Mouse (Mus musculus): ENCODE measurements around the gene Mapk3.

- TF ChIP-seq POLR2A (IDR thresholded peaks at IDR 0.05; ENCODE audit: low read depth, low read length), result no peak
- TF ChIP-seq CTCF (IDR thresholded peaks at IDR 0.05; ENCODE audit: borderline replicate concordance, insufficient read depth, low read length), result no peak
These were observed 48.0 kb downstream of the Mapk3 start for GRCm38 (mm10) chr7:126807405-126807804.

Measured in embryonic fibroblast, embryonic 13.5 days (primary cell).